24 mouse cellular contexts compared by ENCODE assay signal in genomic region chr12:32158757-32159156, GRCm38 (mm10). TPM values are rescaled to one million over a fixed set of nuclear protein-coding genes. Genes with fewer than 3 reads are reported as not detected.
DNase-seq lines count a peak whose midpoint lies in the region; ATAC-seq lines count a peak whose summit lies in the region.
"Had no signal": no experiment of that assay in that cellular context is flagged by ENCODE, and none has a peak within 500 bp of the region (broad histone marks: within the 10 kb centered on the region; RNA-seq: fewer than 3 reads in every experiment).

No protein-coding gene starts in this region.

- WGBS in neural tube, embryonic 14.5 days, result 24% methylated on average over 5 of the region's 5 CpGs
- WGBS in forebrain, embryonic 16.5 days, result 17% methylated on average over 5 of the region's 5 CpGs
- 16% methylated on average over 5 of the region's 5 CpGs for WGBS in midbrain, embryonic 13.5 days

- H3K4me1 ChIP-seq in neural tube, embryonic 14.5 days (ENCODE audit: control insufficient read depth, insufficient read depth, low read length), result peaks cover 5% of the 10 kb centered on the region; the same call in 1 of the 2 replicates
- H3K4me1 ChIP-seq in forebrain, embryonic 16.5 days (replicated peaks; ENCODE audit: control insufficient read depth, insufficient read depth, low read length), result peaks cover 4% of the 10 kb centered on the region; the same call in 1 of the 2 replicates
- peaks cover 5% of the 10 kb centered on the region for H3K4me1 ChIP-seq in midbrain, embryonic 13.5 days (replicated peaks)
- H3K4me1 ChIP-seq: embryonic facial prominence, embryonic 15.5 days; heart, embryonic 12.5 days; limb, embryonic 12.5 days; liver, embryonic 12.5 days had no signal

- no peaks in the 10 kb centered on the region for H3K9me3 ChIP-seq in neural tube, embryonic 14.5 days (ENCODE audit: control insufficient read depth, low read length)
- no peaks in the 10 kb centered on the region for H3K9me3 ChIP-seq in forebrain, embryonic 16.5 days (ENCODE audit: control insufficient read depth, low read length)
- H3K9me3 ChIP-seq in midbrain, embryonic 13.5 days, result no peaks in the 10 kb centered on the region
- H3K9me3 ChIP-seq: embryonic facial prominence, embryonic 15.5 days; heart, embryonic 12.5 days; limb, embryonic 12.5 days; liver, embryonic 12.5 days had no signal

- H3K9ac ChIP-seq in neural tube, embryonic 14.5 days (replicated peaks; ENCODE audit: low read depth, low read length), result no peak overlapping the region
- H3K9ac ChIP-seq in forebrain, embryonic 16.5 days (replicated peaks; ENCODE audit: low read depth, low read length), result no peak overlapping the region
- no peak overlapping the region for H3K9ac ChIP-seq in midbrain, embryonic 13.5 days (replicated peaks)
- H3K9ac ChIP-seq: embryonic facial prominence, embryonic 15.5 days; heart, embryonic 12.5 days; limb, embryonic 12.5 days; liver, embryonic 12.5 days; lung, embryonic 14.5 days had no signal

- DNase-seq in neural tube, embryonic 10.5 days (ENCODE audit: extremely low spot score, low spot score), result no peak
- DNase-seq in right cerebral cortex, adult 18-20 months, result no peak
- DNase-seq in thymus, postnatal 10 days (ENCODE audit: low spot score in 2 of 2), result no peak
- no peak for DNase-seq in heart, postnatal 25 days (ENCODE audit: low spot score)
- DNase-seq: adrenal gland, adult 2 months; cerebellum, postnatal 14 days; embryo, embryonic 11 days; gastrocnemius, adult 2 months; heart, postnatal 36 days; kidney, postnatal 4 days; layer of hippocampus, adult 9-11 months; lung, embryonic 14.5 days; lung, postnatal 4 days; retina, postnatal 1 day; right cerebral cortex, postnatal 4 days had no signal

- peak; percentile 41; the same call in 1 of the 2 replicates for ATAC-seq in neural tube, embryonic 14.5 days (ENCODE audit: low read depth)
- peak; percentile 31; the same call in 1 of the 2 replicates for ATAC-seq in forebrain, embryonic 16.5 days
- peak; percentile 85 for ATAC-seq in midbrain, embryonic 13.5 days
- ATAC-seq: intestine, embryonic 16.5 days; liver, embryonic 12.5 days had no signal

- intact Hi-C loops in heart, postnatal 25 days (cut with DNase I), result no loop called here

- H3K36me3 ChIP-seq in neural tube, embryonic 14.5 days (ENCODE audit: control insufficient read depth, insufficient read depth, low read length), result no peaks in the 10 kb centered on the region
- no peaks in the 10 kb centered on the region for H3K36me3 ChIP-seq in forebrain, embryonic 16.5 days (ENCODE audit: control insufficient read depth, insufficient read depth)
- H3K36me3 ChIP-seq in midbrain, embryonic 13.5 days, result no peaks in the 10 kb centered on the region
- H3K36me3 ChIP-seq: embryonic facial prominence, embryonic 15.5 days; heart, embryonic 12.5 days; limb, embryonic 12.5 days; liver, embryonic 12.5 days had no signal

- no peak overlapping the region for H3K4me2 ChIP-seq in neural tube, embryonic 14.5 days (ENCODE audit: low read depth, low read length)
- no peak overlapping the region for H3K4me2 ChIP-seq in forebrain, embryonic 16.5 days (ENCODE audit: low read length)
- H3K4me2 ChIP-seq in midbrain, embryonic 13.5 days (replicated peaks), result no peak overlapping the region
- H3K4me2 ChIP-seq: embryonic facial prominence, embryonic 15.5 days; heart, embryonic 12.5 days; limb, embryonic 12.5 days; liver, embryonic 12.5 days; lung, embryonic 14.5 days had no signal

- H3K27ac ChIP-seq in neural tube, embryonic 14.5 days (ENCODE audit: low read depth, low read length), result no peak overlapping the region
- no peak overlapping the region; the same call in 1 of the 2 replicates for H3K27ac ChIP-seq in forebrain, embryonic 16.5 days (ENCODE audit: low read length)
- H3K27ac ChIP-seq in midbrain, embryonic 13.5 days, result 0 out of 2 replicates have a peak overlapping the region, but pooled peaks have one; percentile 61
- H3K27ac ChIP-seq: embryonic facial prominence, embryonic 15.5 days; gastrocnemius, adult 2 months; limb, embryonic 12.5 days; liver, embryonic 12.5 days; stomach, postnatal 0 days had no signal

- H3K27me3 ChIP-seq in neural tube, embryonic 14.5 days (ENCODE audit: control insufficient read depth, insufficient read depth, low read length), result no peaks in the 10 kb centered on the region
- H3K27me3 ChIP-seq in forebrain, embryonic 16.5 days (replicated peaks; ENCODE audit: control insufficient read depth, insufficient read depth, low read length), result no peaks in the 10 kb centered on the region
- no peaks in the 10 kb centered on the region for H3K27me3 ChIP-seq in midbrain, embryonic 13.5 days
- H3K27me3 ChIP-seq: embryonic facial prominence, embryonic 15.5 days; heart, embryonic 12.5 days; liver, embryonic 12.5 days had no signal

- no peak overlapping the region for H3K4me3 ChIP-seq in neural tube, embryonic 14.5 days (ENCODE audit: low read depth, low read length)
- no peak overlapping the region for H3K4me3 ChIP-seq in forebrain, embryonic 16.5 days (replicated peaks; ENCODE audit: low read length)
- no peak overlapping the region for H3K4me3 ChIP-seq in midbrain, embryonic 13.5 days (replicated peaks)
- H3K4me3 ChIP-seq: embryonic facial prominence, embryonic 15.5 days; gastrocnemius, adult 2 months; heart, embryonic 12.5 days; limb, embryonic 12.5 days; liver, embryonic 12.5 days had no signal

RNA-seq across cellular contexts. Expression of gene Pik3cg, which starts 49.7 kb away (rescaled TPM):
- polyA plus RNA-seq in neural tube, embryonic 14.5 days (2014; fragmentation: Nextera tagmentation; extraction: Ambion mirVana), result 0.88 and 1.4 TPM in 2 replicates
- 0.76 and 1.5 TPM in 2 replicates for polyA plus RNA-seq in forebrain, embryonic 16.5 days (2015; fragmentation: Nextera tagmentation; extraction: Ambion mirVana)
- 0.85 and 1.3 TPM in 2 replicates for polyA plus RNA-seq in midbrain, embryonic 13.5 days (2015; fragmentation: Nextera tagmentation; extraction: Ambion mirVana)
- 1 to 10 TPM; 2.0 TPM for total RNA-seq in heart, postnatal 25 days (2021)

Comparison
In these comparisons a context has a peak if more than half of its experiments do, and no peak if none do; other contexts are left out.
1. ATAC-seq: peak in every context shown above with its lines; median percentile 85 in midbrain, embryonic 13.5 days; 41 in neural tube, embryonic 14.5 days; 31 in forebrain, embryonic 16.5 days.